In the genomic region with DNA sequence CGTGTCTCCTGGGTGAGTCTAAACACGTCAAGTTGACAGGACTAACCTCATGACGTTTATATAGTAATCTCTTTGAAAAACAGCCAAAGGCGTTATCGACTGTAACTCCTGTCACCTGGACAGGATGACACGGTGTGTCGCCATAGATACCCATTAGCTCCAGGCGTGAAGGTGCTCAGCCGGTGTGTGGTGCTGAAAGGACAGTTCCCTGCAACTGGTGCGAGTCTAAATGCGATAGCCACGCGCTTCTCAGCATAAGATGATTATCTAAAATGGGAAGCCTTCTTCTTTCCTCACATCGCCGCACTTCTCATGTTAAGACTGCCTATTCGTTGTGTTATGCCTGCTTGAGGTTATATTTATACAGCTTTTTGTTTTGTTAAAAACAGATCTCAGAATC, we compare ENCODE assay signal across 11 mouse cellular contexts. TPM values are rescaled to one million over a fixed set of nuclear protein-coding genes. Genes with fewer than 3 reads are reported as not detected.
DNase-seq lines count a peak whose midpoint lies in the region; ATAC-seq and TF ChIP-seq lines count a peak whose summit lies in the region.
"Had no signal": no experiment of that assay in that cellular context is flagged by ENCODE, and none has a peak within 500 bp of the region (broad histone marks: within the 10 kb centered on the region; RNA-seq: fewer than 3 reads in every experiment).

No protein-coding gene starts in this region.

- H3K9ac ChIP-seq in kidney, postnatal 0 days (ENCODE audit: low read depth, low read length) = no peak overlapping the region
- H3K9ac ChIP-seq in kidney, embryonic 15.5 days = no peak overlapping the region
- H3K9ac ChIP-seq: liver, embryonic 14.5 days had no signal

- H3K4me3 ChIP-seq in kidney, postnatal 0 days (replicated peaks; ENCODE audit: low read depth, low read length) = no peak overlapping the region
- no peak overlapping the region for H3K4me3 ChIP-seq in kidney, embryonic 15.5 days (replicated peaks)

- H3K36me3 ChIP-seq in kidney, postnatal 0 days (ENCODE audit: insufficient read depth, low read length) = no peaks in the 10 kb centered on the region
- H3K36me3 ChIP-seq in kidney, embryonic 15.5 days = no peaks in the 10 kb centered on the region

- no peaks in the 10 kb centered on the region for H3K4me1 ChIP-seq in kidney, postnatal 0 days (replicated peaks; ENCODE audit: insufficient read depth, low read length)
- H3K4me1 ChIP-seq in kidney, embryonic 15.5 days = no peaks in the 10 kb centered on the region

- TF ChIP-seq CTCF in kidney, postnatal 0 days (IDR thresholded peaks at IDR 0.05; ENCODE audit: low read depth) = no peak

- H3K9me3 ChIP-seq in kidney, postnatal 0 days (replicated peaks; ENCODE audit: low read length) = no peaks in the 10 kb centered on the region
- no peaks in the 10 kb centered on the region for H3K9me3 ChIP-seq in kidney, embryonic 15.5 days (replicated peaks)

- ATAC-seq in kidney, postnatal 0 days (replicated peaks; ENCODE audit: low FRiP score, low read depth) = no peak
- ATAC-seq in kidney, embryonic 15.5 days (replicated peaks; ENCODE audit: low FRiP score) = no peak
- ATAC-seq in megakaryocyte progenitor cell, adult 5-6 weeks (replicated peaks; ENCODE audit: poor library complexity) = peak; percentile 48
- ATAC-seq: intestine, postnatal 0 days had no signal

- H3K27ac ChIP-seq in kidney, postnatal 0 days = no peak overlapping the region
- no peak overlapping the region for H3K27ac ChIP-seq in kidney, embryonic 15.5 days
- H3K27ac ChIP-seq: liver, embryonic 14.5 days had no signal

- H3K4me2 ChIP-seq in kidney, postnatal 0 days (ENCODE audit: low read length) = no peak overlapping the region
- H3K4me2 ChIP-seq in kidney, embryonic 15.5 days = no peak overlapping the region

- H3K27me3 ChIP-seq in kidney, postnatal 0 days (ENCODE audit: insufficient read depth, low read length) = no peaks in the 10 kb centered on the region
- peaks cover 19% of the 10 kb centered on the region for H3K27me3 ChIP-seq in kidney, embryonic 15.5 days

- WGBS in kidney, postnatal 0 days = 10% methylated on average over 16 of the region's 16 CpGs
- WGBS in kidney, embryonic 15.5 days = 11% methylated on average over 16 of the region's 16 CpGs

- peak; percentile 83 for DNase-seq in kidney, postnatal 0 days (ENCODE audit: low spot score)
- peak; percentile 16 for DNase-seq in NIH3T3 (ENCODE audit: low read depth)
- DNase-seq in embryo, embryonic 11.5 days (ENCODE audit: low read depth, low spot score) = peak; percentile 32
- DNase-seq in cerebellum, adult 18-20 months = no peak
- no peak for DNase-seq in layer of hippocampus, postnatal 36 days

RNA-seq across cellular contexts. Expression of gene Vwa5b1, which starts 40.8 kb away (rescaled TPM):
- polyA plus RNA-seq in kidney, postnatal 0 days (2015; fragmentation: Nextera tagmentation; extraction: Ambion mirVana) = 0.11 and 0.15 TPM in 2 replicates
- polyA plus RNA-seq in kidney, embryonic 15.5 days (2015; fragmentation: Nextera tagmentation; extraction: Ambion mirVana) = 0.08 and 0.12 TPM in 2 replicates
- not detected in 2 replicates for total RNA-seq in megakaryocyte progenitor cell, adult 5-6 weeks (2015)
- total RNA-seq in megakaryocyte progenitor cell, adult 5-6 weeks (2017) = not detected in 2 replicates
- 1 to 10 TPM; 1.8 to 2.1 TPM for total RNA-seq in layer of hippocampus, postnatal 36 days (2021)
- total RNA-seq: common myeloid progenitor, adult 5-6 weeks; gastrocnemius, postnatal 4 days had no signal
- polyA plus RNA-seq: liver, embryonic 14.5 days had no signal

RNA-seq across cellular contexts. Expression of gene Pla2g2c, which starts 48.1 kb away (rescaled TPM):
- 0.86 and 0.89 TPM in 2 replicates for polyA plus RNA-seq in kidney, postnatal 0 days (2015; fragmentation: Nextera tagmentation; extraction: Ambion mirVana)
- 0.33 and 0.45 TPM in 2 replicates for polyA plus RNA-seq in kidney, embryonic 15.5 days (2015; fragmentation: Nextera tagmentation; extraction: Ambion mirVana)
- total RNA-seq in megakaryocyte progenitor cell, adult 5-6 weeks (2015) = not detected in 2 replicates
- not detected in 2 replicates for total RNA-seq in megakaryocyte progenitor cell, adult 5-6 weeks (2017)
- total RNA-seq in layer of hippocampus, postnatal 36 days (2021) = under 1 TPM; 0.10 to 0.22 TPM
- total RNA-seq: common myeloid progenitor, adult 5-6 weeks had no signal

Comparison
In these comparisons a context has a peak if more than half of its experiments do, and no peak if none do; other contexts are left out.
1. DNase-seq: peak in kidney, postnatal 0 days (single experiment), NIH3T3 (single experiment) and embryo, embryonic 11.5 days (single experiment); none in cerebellum, adult 18-20 months (0 of 2) and layer of hippocampus, postnatal 36 days (0 of 2).